Mouse (Mus musculus): Measurements from ENCODE around the gene Nxnl2. TPM values are rescaled to one million over a fixed set of nuclear protein-coding genes. Genes with fewer than 3 reads are reported as not detected.

Nxnl2 gene
- polyA plus RNA-seq, 2 experiments, result 5.2 to 7.6 TPM

DNA sequence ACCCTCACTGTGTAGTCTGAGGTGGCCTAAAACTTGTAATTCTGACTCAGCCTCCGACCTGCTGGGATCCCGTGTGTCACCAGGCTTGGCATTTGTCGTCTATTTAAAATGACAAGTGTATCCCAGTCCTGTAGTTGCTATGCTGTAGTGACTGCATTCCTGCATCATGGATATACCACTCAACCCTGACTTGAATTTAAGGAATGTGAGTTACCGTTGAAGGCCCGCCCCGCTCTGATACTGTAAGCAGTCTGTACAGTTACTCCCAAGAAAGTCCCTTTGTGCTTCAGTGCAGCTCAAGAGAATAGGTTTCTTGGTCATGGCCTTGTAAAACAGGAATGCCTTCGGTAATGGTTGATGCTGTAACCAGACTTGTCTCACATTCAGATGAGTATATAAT, 42.4 kb upstream of the Nxnl2 start:
- WGBS, result 93% methylated on average over 7 of the region's 7 CpGs
- H3K4me1 ChIP-seq (ENCODE audit: control insufficient read depth, insufficient read depth, low read length), result peaks cover 3% of the 10 kb centered on the region; the same call in 1 of the 2 replicates
- peaks cover 61% of the 10 kb centered on the region for H3K36me3 ChIP-seq (ENCODE audit: control insufficient read depth, insufficient read depth, low read length)

DNA sequence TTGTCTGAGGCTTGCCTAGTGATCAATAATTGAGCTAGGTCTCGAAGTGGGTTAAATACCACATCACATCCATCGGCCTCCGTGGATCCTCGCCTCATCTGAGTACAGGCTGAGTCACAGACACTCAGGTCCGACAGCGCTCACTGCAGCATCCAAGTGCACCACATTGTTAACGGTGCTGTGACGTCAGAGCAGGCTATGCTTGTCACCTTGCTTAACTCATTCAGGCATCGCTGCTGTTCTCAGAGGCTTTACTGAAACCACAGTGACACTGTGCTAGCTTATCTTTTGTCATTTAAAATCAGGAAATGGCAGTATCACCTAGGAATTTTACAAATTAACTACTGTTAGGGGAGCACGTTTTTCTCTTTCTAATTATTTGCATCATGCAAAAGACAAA, 39.6 kb upstream of the Nxnl2 start:
- Histone ChIP-seq H3K4me2 (replicated peaks; ENCODE audit: low read depth, low read length, severe bottlenecking) (no peak overlapping the region), H3K9me3 (ENCODE audit: control insufficient read depth, low read length) (no peaks in the 10 kb centered on the region), H3K36me3 (ENCODE audit: control insufficient read depth, insufficient read depth, low read length) (peaks cover 59% of the 10 kb centered on the region), H3K27me3 (ENCODE audit: control insufficient read depth, insufficient read depth, low read length) (no peaks in the 10 kb centered on the region), H3K4me1 (ENCODE audit: control insufficient read depth, insufficient read depth, low read length) (no peaks in the 10 kb centered on the region), H3K27ac (replicated peaks; ENCODE audit: low read depth, low read length) (no peak overlapping the region), H3K9ac (ENCODE audit: low read depth, low read length, severe bottlenecking) (no peak overlapping the region), H3K4me3 (replicated peaks; ENCODE audit: low read length) (no peak overlapping the region)
- ATAC-seq (ENCODE audit: low FRiP score, low read depth) (no peak), DNase-seq (ENCODE audit: low spot score) (no peak)
- TF ChIP-seq POLR2A (IDR thresholded peaks at IDR 0.05; ENCODE audit: borderline replicate concordance, extremely low read depth, insufficient read depth, insufficient read length), result no peak
- 87% methylated on average over 10 of the region's 10 CpGs for WGBS

More for the DNA sequence above, 42.4 kb upstream of the Nxnl2 start:
- no peaks in the 10 kb centered on the region for H3K9me3 ChIP-seq (ENCODE audit: control insufficient read depth, low read length)
- no peak overlapping the region for H3K4me3 ChIP-seq (replicated peaks; ENCODE audit: low read length)
- no peak overlapping the region for H3K4me2 ChIP-seq (replicated peaks; ENCODE audit: low read depth, low read length, severe bottlenecking)
- no peak overlapping the region for H3K27ac ChIP-seq (replicated peaks; ENCODE audit: low read depth, low read length)
- no peak overlapping the region for H3K9ac ChIP-seq (ENCODE audit: low read depth, low read length, severe bottlenecking)
- TF ChIP-seq POLR2A (IDR thresholded peaks at IDR 0.05; ENCODE audit: borderline replicate concordance, extremely low read depth, insufficient read depth, insufficient read length), result no peak
- H3K27me3 ChIP-seq (ENCODE audit: control insufficient read depth, insufficient read depth, low read length), result no peaks in the 10 kb centered on the region
- ATAC-seq (ENCODE audit: low FRiP score, low read depth) (no peak; the same call in 1 of the 2 replicates), DNase-seq (ENCODE audit: low spot score) (no peak)

GRCm38 (mm10) chr13:51136315-51136714, 34.5 kb upstream of the Nxnl2 start:
- Histone ChIP-seq H3K9ac (ENCODE audit: low read depth, low read length, severe bottlenecking) (no peak overlapping the region), H3K9me3 (ENCODE audit: control insufficient read depth, low read length) (no peaks in the 10 kb centered on the region), H3K4me3 (replicated peaks; ENCODE audit: low read length) (no peak overlapping the region), H3K27ac (replicated peaks; ENCODE audit: low read depth, low read length) (no peak overlapping the region), H3K27me3 (ENCODE audit: control insufficient read depth, insufficient read depth, low read length) (no peaks in the 10 kb centered on the region), H3K4me2 (replicated peaks; ENCODE audit: low read depth, low read length, severe bottlenecking) (no peak overlapping the region), H3K4me1 (ENCODE audit: control insufficient read depth, insufficient read depth, low read length) (0 out of 2 replicates have a peak, but pooled peaks cover 7% of the 10 kb centered on the region), H3K36me3 (ENCODE audit: control insufficient read depth, insufficient read depth, low read length) (peaks cover 47% of the 10 kb centered on the region)
- no peak for TF ChIP-seq POLR2A (IDR thresholded peaks at IDR 0.05; ENCODE audit: borderline replicate concordance, extremely low read depth, insufficient read depth, insufficient read length)
- no peak for ATAC-seq (ENCODE audit: low FRiP score, low read depth)
- 84% methylated on average over 4 of the region's 4 CpGs for WGBS
- DNase-seq (ENCODE audit: low spot score), result no peak

GRCm38 (mm10) chr13:51136996-51137701, 33.7 kb upstream of the Nxnl2 start:
- no peak overlapping the region for H3K27ac ChIP-seq (replicated peaks; ENCODE audit: low read depth, low read length)
- DNase-seq (ENCODE audit: low spot score), result no peak
- H3K36me3 ChIP-seq (ENCODE audit: control insufficient read depth, insufficient read depth, low read length), result peaks cover 47% of the 10 kb centered on the region
- no peaks in the 10 kb centered on the region for H3K9me3 ChIP-seq (ENCODE audit: control insufficient read depth, low read length)
- H3K4me1 ChIP-seq (ENCODE audit: control insufficient read depth, insufficient read depth, low read length), result 0 out of 2 replicates have a peak, but pooled peaks cover 7% of the 10 kb centered on the region
- H3K4me2 ChIP-seq (replicated peaks; ENCODE audit: low read depth, low read length, severe bottlenecking), result no peak overlapping the region
- no peaks in the 10 kb centered on the region for H3K27me3 ChIP-seq (ENCODE audit: control insufficient read depth, insufficient read depth, low read length)
- no peak for ATAC-seq (ENCODE audit: low FRiP score, low read depth)
- no peak overlapping the region for H3K9ac ChIP-seq (ENCODE audit: low read depth, low read length, severe bottlenecking)
- 46% methylated on average over 2 of the region's 2 CpGs for WGBS
- TF ChIP-seq POLR2A (IDR thresholded peaks at IDR 0.05; ENCODE audit: borderline replicate concordance, extremely low read depth, insufficient read depth, insufficient read length), result no peak
- no peak overlapping the region for H3K4me3 ChIP-seq (replicated peaks; ENCODE audit: low read length)

- Histone ChIP-seq H3K9me3 (ENCODE audit: control insufficient read depth, low read length) (no peaks in the 10 kb centered on the region), H3K27ac (replicated peaks; ENCODE audit: low read depth, low read length) (no peak overlapping the region), H3K4me1 (ENCODE audit: control insufficient read depth, insufficient read depth, low read length) (0 out of 2 replicates have a peak, but pooled peaks cover 7% of the 10 kb centered on the region), H3K27me3 (ENCODE audit: control insufficient read depth, insufficient read depth, low read length) (no peaks in the 10 kb centered on the region), H3K4me3 (replicated peaks; ENCODE audit: low read length) (no peak overlapping the region), H3K36me3 (ENCODE audit: control insufficient read depth, insufficient read depth, low read length) (peaks cover 48% of the 10 kb centered on the region), H3K4me2 (replicated peaks; ENCODE audit: low read depth, low read length, severe bottlenecking) (no peak overlapping the region), H3K9ac (ENCODE audit: low read depth, low read length, severe bottlenecking) (no peak overlapping the region)
- no peak for DNase-seq (ENCODE audit: low spot score)
- ATAC-seq (ENCODE audit: low FRiP score, low read depth), result no peak
- TF ChIP-seq POLR2A (IDR thresholded peaks at IDR 0.05; ENCODE audit: borderline replicate concordance, extremely low read depth, insufficient read depth, insufficient read length), result no peak
Measured at GRCm38 (mm10) chr13:51137702-51138031, 33.2 kb upstream of the Nxnl2 start.
